Mouse (Mus musculus) heart, adult 2 months (tissue): ENCODE results near the gene Sema3f.

Experiments used
- CTCF ChIP-seq: fragments of 200-600 bp; IDR thresholded peaks from 2 replicates; pipeline ENCODE4 v1.8.1; 2022; ENCODE audit warnings: antibody characterized with exemption, mild to moderate bottlenecking, moderate library complexity
- EP300 ChIP-seq: fragments of 200-500 bp; IDR thresholded peaks from 2 replicates; pipeline ENCODE4 v1.6.1; 2011; ENCODE audit warnings: low read depth, low read length, control low read depth; ENCODE audit not compliant: insufficient read depth
- POLR2A ChIP-seq: fragments of 200-500 bp; IDR thresholded peaks from 2 replicates; pipeline ENCODE4 v1.6.1; 2011; ENCODE audit warnings: mild to moderate bottlenecking, low read depth, low read length, control low read depth; ENCODE audit not compliant: insufficient read depth

- TF ChIP-seq POLR2A, result no peak
- no peak for TF ChIP-seq EP300
- no peak for TF ChIP-seq CTCF
Measured at GRCm38 (mm10) chr9:107648767-107649166, 61.5 kb downstream of the Sema3f start.
